In genomic region chr1:176879005-176879404, GRCm38 (mm10) we compare ENCODE assay signal across 9 mouse cellular contexts.
DNase-seq lines count a peak whose midpoint lies in the region; ATAC-seq and TF ChIP-seq lines count a peak whose summit lies in the region.
"Had no signal": no experiment of that assay in that cellular context is flagged by ENCODE, and none has a peak within 500 bp of the region (broad histone marks: within the 10 kb centered on the region; RNA-seq: fewer than 3 reads in every experiment).

No protein-coding gene starts in this region.

- ATAC-seq in intestine, postnatal 0 days: no peak
- no peak for ATAC-seq in intestine, embryonic 15.5 days
- no peak for ATAC-seq in kidney, embryonic 14.5 days (ENCODE audit: low FRiP score, low TSS enrichment)

- WGBS in intestine, postnatal 0 days: 68% methylated on average over 2 of the region's 2 CpGs
- 64% methylated on average over 2 of the region's 2 CpGs for WGBS in intestine, embryonic 15.5 days
- WGBS in kidney, embryonic 14.5 days: 66% methylated on average over 2 of the region's 2 CpGs

- intact Hi-C loops in left cerebral cortex, postnatal 25 days (cut with DNase I): loop anchor here (2.0 to 5.0 kb wide), 3 partner anchors 310 to 823 kb away; no protein-coding TSS in a partner anchor

- H3K9me3 ChIP-seq in intestine, postnatal 0 days (ENCODE audit: control insufficient read depth): no peaks in the 10 kb centered on the region
- H3K9me3 ChIP-seq in intestine, embryonic 15.5 days: no peaks in the 10 kb centered on the region
- no peaks in the 10 kb centered on the region for H3K9me3 ChIP-seq in MEL (replicated peaks; ENCODE audit: insufficient read depth, low read length)
- no peaks in the 10 kb centered on the region for H3K9me3 ChIP-seq in kidney, embryonic 14.5 days (ENCODE audit: control insufficient read depth, low read length)
- H3K9me3 ChIP-seq: limb, embryonic 15.5 days had no signal

- peak; percentile 46 for DNase-seq in MEL (ENCODE audit: low read depth, low spot score)
- DNase-seq in cerebellum, postnatal 14 days: peak; percentile 80 to 81
- DNase-seq in left cerebral cortex, postnatal 25 days (ENCODE audit: low spot score in 2 of 2): peak; percentile 41 to 83
- DNase-seq in spleen, adult 12 weeks (ENCODE audit: low spot score): no peak
- DNase-seq in gastrocnemius, adult 8-10 months (ENCODE audit: low spot score in 2 of 2): no peak

- peak; percentile 53 for TF ChIP-seq CTCF in intestine, postnatal 0 days (IDR thresholded peaks at IDR 0.05; ENCODE audit: low read depth)
- peak in 2 of 3 experiments; percentile 16 to 67; a peak in 2 of 6 replicates for TF ChIP-seq CTCF in MEL (IDR thresholded peaks at IDR 0.05 in 2 of 3, conservative IDR thresholded peaks at IDR 0.05 in 1 of 3; ENCODE audit: control insufficient read depth in 1 of 3, insufficient read depth in 1 of 3, low read depth in 2 of 3, low read length in 3 of 3, poor library complexity in 1 of 3, severe bottlenecking in 1 of 3)

- no peaks in the 10 kb centered on the region for H3K79me2 ChIP-seq in MEL (ENCODE audit: control insufficient read depth, insufficient read depth, low read length, poor library complexity)

- H3K27ac ChIP-seq in intestine, postnatal 0 days (ENCODE audit: low read depth, low read length): no peak overlapping the region
- H3K27ac ChIP-seq in intestine, embryonic 15.5 days: no peak overlapping the region
- H3K27ac ChIP-seq in MEL (ENCODE audit: control insufficient read depth, low read depth, low read length): no peak overlapping the region
- no peak overlapping the region for H3K27ac ChIP-seq in kidney, embryonic 14.5 days (ENCODE audit: low read depth, low read length)
- H3K27ac ChIP-seq: limb, embryonic 15.5 days had no signal

- peak; percentile 74 for TF ChIP-seq RAD21 in MEL (IDR thresholded peaks at IDR 0.05; ENCODE audit: low read depth, low read length)

- H3K9ac ChIP-seq in intestine, postnatal 0 days (ENCODE audit: low read depth, low read length): no peak overlapping the region
- no peak overlapping the region for H3K9ac ChIP-seq in intestine, embryonic 15.5 days
- H3K9ac ChIP-seq in MEL (ENCODE audit: control insufficient read depth, low read depth, low read length, poor library complexity, severe bottlenecking): no peak overlapping the region
- H3K9ac ChIP-seq in kidney, embryonic 14.5 days (ENCODE audit: low read depth, low read length): no peak overlapping the region
- H3K9ac ChIP-seq: limb, embryonic 15.5 days had no signal

- H3K27me3 ChIP-seq in intestine, postnatal 0 days (replicated peaks; ENCODE audit: control insufficient read depth, insufficient read depth, low read length): no peaks in the 10 kb centered on the region
- no peaks in the 10 kb centered on the region for H3K27me3 ChIP-seq in intestine, embryonic 15.5 days (replicated peaks)
- no peaks in the 10 kb centered on the region for H3K27me3 ChIP-seq in MEL (ENCODE audit: control insufficient read depth in 1 of 2, insufficient read depth in 2 of 2, low read length in 2 of 2)
- H3K27me3 ChIP-seq in kidney, embryonic 14.5 days (ENCODE audit: control insufficient read depth, insufficient read depth, low read length): no peaks in the 10 kb centered on the region
- H3K27me3 ChIP-seq: limb, embryonic 15.5 days had no signal

- TF ChIP-seq POLR2A in MEL (IDR thresholded peaks at IDR 0.05; ENCODE audit: control insufficient read depth in 1 of 2, insufficient read depth in 1 of 2, low read depth in 1 of 2, low read length in 2 of 2, poor library complexity in 1 of 2): no peak

- no peak overlapping the region for H3K4me2 ChIP-seq in intestine, postnatal 0 days (replicated peaks; ENCODE audit: low read depth)
- no peak overlapping the region for H3K4me2 ChIP-seq in intestine, embryonic 15.5 days (replicated peaks)
- H3K4me2 ChIP-seq in kidney, embryonic 14.5 days (replicated peaks; ENCODE audit: low read depth, low read length): no peak overlapping the region
- H3K4me2 ChIP-seq: limb, embryonic 15.5 days had no signal

- H3K4me3 ChIP-seq in intestine, postnatal 0 days (ENCODE audit: low read depth, low read length): no peak overlapping the region
- H3K4me3 ChIP-seq in intestine, embryonic 15.5 days (replicated peaks): no peak overlapping the region
- no peak overlapping the region for H3K4me3 ChIP-seq in MEL (ENCODE audit: control insufficient read depth in 1 of 2, insufficient read depth in 1 of 2, low read depth in 2 of 2, low read length in 2 of 2)
- no peak overlapping the region for H3K4me3 ChIP-seq in kidney, embryonic 14.5 days (ENCODE audit: low read length)
- H3K4me3 ChIP-seq: limb, embryonic 15.5 days had no signal

- no peaks in the 10 kb centered on the region for H3K4me1 ChIP-seq in intestine, postnatal 0 days (replicated peaks; ENCODE audit: control insufficient read depth, insufficient read depth, low read length)
- H3K4me1 ChIP-seq in intestine, embryonic 15.5 days (replicated peaks): no peaks in the 10 kb centered on the region
- H3K4me1 ChIP-seq in MEL (ENCODE audit: control insufficient read depth in 1 of 2, insufficient read depth in 2 of 2, low read length in 2 of 2): peaks cover 0 to 6% of the 10 kb centered on the region in 2 experiments; a peak in 1 of 4 replicates
- H3K4me1 ChIP-seq in kidney, embryonic 14.5 days (ENCODE audit: control insufficient read depth, insufficient read depth, low read length): no peaks in the 10 kb centered on the region
- H3K4me1 ChIP-seq: limb, embryonic 15.5 days had no signal

- TF ChIP-seq EP300 in MEL (IDR thresholded peaks at IDR 0.05; ENCODE audit: low read depth in 1 of 2, low read length in 2 of 2): no peak

- H3K36me3 ChIP-seq in intestine, postnatal 0 days (ENCODE audit: control insufficient read depth, insufficient read depth): no peaks in the 10 kb centered on the region
- no peaks in the 10 kb centered on the region for H3K36me3 ChIP-seq in intestine, embryonic 15.5 days
- H3K36me3 ChIP-seq in MEL (ENCODE audit: control insufficient read depth in 1 of 2, insufficient read depth in 2 of 2, low read length in 2 of 2): peaks cover 0 to 3% of the 10 kb centered on the region in 2 experiments; a peak in 2 of 4 replicates
- H3K36me3 ChIP-seq in kidney, embryonic 14.5 days (ENCODE audit: control insufficient read depth, insufficient read depth, low read length): no peaks in the 10 kb centered on the region
- H3K36me3 ChIP-seq: limb, embryonic 15.5 days had no signal

TF ChIP-seq in MEL, 35 proteins besides CTCF, POLR2A, EP300 and RAD21:
- TF ChIP-seq ZKSCAN1 (IDR thresholded peaks at IDR 0.05; ENCODE audit: low read depth, low read length) (no peak), ZC3H11A (IDR thresholded peaks at IDR 0.05; ENCODE audit: low read depth, low read length) (peak; percentile 67), ZNF384 (IDR thresholded peaks at IDR 0.05; ENCODE audit: low read depth, low read length) (no peak), GABPA (IDR thresholded peaks at IDR 0.05; ENCODE audit: low read depth, low read length) (no peak), NRF1 (IDR thresholded peaks at IDR 0.05; ENCODE audit: insufficient read depth, low read depth, low read length, poor library complexity, severe bottlenecking) (no peak), ELF1 (IDR thresholded peaks at IDR 0.05; ENCODE audit: low read depth, low read length) (no peak), SMC3 (IDR thresholded peaks at IDR 0.05; ENCODE audit: low read depth, low read length) (peak; percentile 86), TCF12 (IDR thresholded peaks at IDR 0.05; ENCODE audit: low read depth, low read length) (no peak), MAX (IDR thresholded peaks at IDR 0.05; ENCODE audit: low read length) (no peak), TAL1 (IDR thresholded peaks at IDR 0.05; ENCODE audit: low read length) (no peak), JUND (IDR thresholded peaks at IDR 0.05; ENCODE audit: low read depth, low read length) (no peak)

Comparison
In these comparisons a context has a peak if more than half of its experiments do, and no peak if none do; other contexts are left out.
1. DNase-seq: peak in MEL (single experiment), cerebellum, postnatal 14 days (2 of 2) and left cerebral cortex, postnatal 25 days (2 of 2); none in spleen, adult 12 weeks (single experiment) and gastrocnemius, adult 8-10 months (0 of 2).